Mouse (Mus musculus) gastrocnemius, postnatal 14 days (tissue): ENCODE results near the gene Ppp1cb. TPM values are rescaled to one million over a fixed set of nuclear protein-coding genes. Genes with fewer than 3 reads are reported as not detected.

ENCODE experiments used
- DNase-seq: peaks from one replicate; pipeline ENCODE4 v3.0.0; 2021; ENCODE audit warnings: mixed read lengths
- intact Hi-C: fragments of 180-260 bp; cut with DNase I; formaldehyde crosslinking; loops from one replicate; pipeline ENCODE4 v1.15.1; 2025; ENCODE audit warnings: low total_unique reads
- total RNA-seq, 2 experiments: library from RNA; stranded (reverse); gene quantifications; 2 replicates each; pipeline ENCODE4 v1.2.3; 2021

Ppp1cb gene
- total RNA-seq, 2 experiments from 2014 or later, result 324 to 326 TPM

DNA sequence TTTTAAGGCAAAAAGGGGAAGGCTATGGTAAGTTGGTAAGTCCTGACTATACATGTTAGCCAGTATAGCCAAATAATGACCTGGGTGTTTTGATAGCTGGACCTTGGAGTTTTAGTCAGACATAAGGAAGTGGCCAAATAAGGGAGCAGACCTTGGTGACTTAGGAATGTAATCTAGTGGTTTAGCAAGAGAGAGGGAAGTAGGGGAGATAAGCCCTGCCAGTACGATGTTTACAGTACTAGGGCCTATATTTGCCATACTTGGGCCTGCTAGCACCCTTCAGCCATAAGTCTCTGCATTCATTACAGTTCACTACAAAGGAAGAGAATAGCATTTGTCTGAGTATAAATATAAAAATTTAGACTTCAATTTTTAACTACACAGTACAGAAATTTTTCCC lies 106.1 kb downstream of the Ppp1cb start:
- DNase-seq, result no peak
- intact Hi-C loops, result no loop called here

Other genes starting within 250 kb of the Ppp1cb start
- 1 to 10 TPM; 3.3 to 4.0 TPM for gene Plb1, start 226.1 kb upstream of the Ppp1cb start, total RNA-seq
- 10 to 100 TPM; 14.1 to 15.7 TPM for gene Yes1, start 152.3 kb downstream of the Ppp1cb start, total RNA-seq